Mouse (Mus musculus) megakaryocyte, embryonic 14.5 days (primary cell): ENCODE measurements around the gene Gm10964.

Source experiments
- FLI1 ChIP-seq: IDR thresholded peaks from 2 replicates; pipeline ENCODE4 v1.6.1; 2012; ENCODE audit warnings: low read length, inconsistent platforms, mixed read lengths
- GATA1 ChIP-seq: IDR thresholded peaks from 3 replicates; pipeline ENCODE4 v1.6.1; 2012; ENCODE audit warnings: mixed read lengths, low read length, inconsistent platforms, borderline replicate concordance

- TF ChIP-seq GATA1: no peak
- no peak for TF ChIP-seq FLI1
Measured at GRCm38 (mm10) chr3:103780271-103780670, 41.1 kb downstream of the Gm10964 start.
